Mouse (Mus musculus): Measurements from ENCODE around the gene Pak3. TPM values are rescaled to one million over a fixed set of nuclear protein-coding genes. Genes with fewer than 3 reads are reported as not detected.

The Pak3 gene
- polyA plus RNA-seq, 1 experiment from 2014 or later = 14.0 TPM

DNA sequence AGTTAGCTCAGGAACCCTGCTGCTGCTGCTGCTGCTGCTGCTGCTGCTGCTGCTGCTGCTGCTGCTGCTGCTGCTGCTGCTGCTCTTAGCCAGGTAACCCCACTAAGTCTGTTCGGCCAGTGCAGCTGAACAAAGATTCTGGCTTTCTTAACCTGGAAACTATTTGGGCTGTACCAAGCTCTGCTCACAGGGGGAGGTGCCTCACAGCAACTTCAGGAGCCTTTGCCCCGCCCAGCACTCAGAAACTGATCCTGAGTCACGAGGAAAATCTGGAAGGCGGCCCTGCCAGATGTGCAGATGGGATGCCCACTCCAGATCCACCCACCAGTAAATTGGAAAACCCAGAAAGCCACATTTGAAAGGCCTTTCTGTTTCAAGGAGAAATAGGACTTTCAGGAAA lies 308.8 kb downstream of the Pak3 start, which contains the start of gene Capn6:
Capn6 (minus strand) TSS at position 203 of the 400 bp plus-strand sequence.
- H3K27me3 ChIP-seq = peaks cover 15% of the 10 kb centered on the region; the same call in 1 of the 2 replicates
- WGBS = 25% methylated on average over 4 of the region's 4 CpGs
- ATAC-seq (ENCODE audit: insufficient number of reproducible peaks, insufficient read depth, low FRiP score, low TSS enrichment, low read depth) = peak; percentile 82

DNA sequence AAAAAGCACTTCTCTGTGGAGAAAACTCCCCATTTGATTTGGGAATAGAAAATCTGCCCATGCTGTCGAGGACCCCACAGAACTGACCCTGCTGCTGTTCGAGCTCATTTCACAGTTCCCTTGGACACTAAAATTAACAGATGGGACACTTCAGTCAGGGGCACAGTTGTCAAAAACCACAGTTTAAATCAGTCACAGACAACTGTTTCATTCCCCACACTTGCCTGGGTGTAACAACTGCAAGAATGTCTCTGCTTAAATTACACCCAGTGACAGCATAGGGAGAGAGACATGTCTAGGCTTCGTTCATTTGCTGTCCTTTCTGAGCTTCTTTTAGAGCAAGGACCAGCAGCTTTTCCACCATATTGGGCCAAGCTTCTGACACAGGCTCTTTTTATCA lies 328.2 kb downstream of the Pak3 start:
- H3K27me3 ChIP-seq = peaks cover 34% of the 10 kb centered on the region
- no peak overlapping the region for H3K27ac ChIP-seq
- no peak for ATAC-seq (ENCODE audit: insufficient number of reproducible peaks, insufficient read depth, low FRiP score, low TSS enrichment, low read depth)
- no peak overlapping the region for H3K4me2 ChIP-seq
- no peaks in the 10 kb centered on the region for H3K9me3 ChIP-seq
- no peaks in the 10 kb centered on the region for H3K36me3 ChIP-seq
- H3K4me3 ChIP-seq (replicated peaks) = no peak overlapping the region
- no peaks in the 10 kb centered on the region; the same call in 1 of the 2 replicates for H3K4me1 ChIP-seq (replicated peaks)
- no peak overlapping the region for H3K9ac ChIP-seq (replicated peaks)
- WGBS = 67% methylated on average over 3 of the region's 3 CpGs

More for the DNA sequence above, 308.8 kb downstream of the Pak3 start, which contains the start of gene Capn6:
- H3K4me1 ChIP-seq (replicated peaks) = 0 out of 2 replicates have a peak, but pooled peaks cover 7% of the 10 kb centered on the region
- peak within 1 kb of the TSS; percentile 53 for H3K4me2 ChIP-seq
- peak within 1 kb of the TSS; percentile 83 for H3K27ac ChIP-seq
- H3K36me3 ChIP-seq = no peaks in the 10 kb centered on the region
- peak within 1 kb of the TSS; percentile 49 for H3K4me3 ChIP-seq (replicated peaks)
- H3K9ac ChIP-seq (replicated peaks) = peak within 1 kb of the TSS; percentile 63
- H3K9me3 ChIP-seq = no peaks in the 10 kb centered on the region

Small RNAs within 50 kb of the gene (microRNA-seq; reads per million reads assigned to microRNA genes)
- gene Gm47298 = 0.93 reads per million

Other genes starting within 250 kb of the Pak3 start
- 20.4 and 28.1 TPM in 2 replicates for gene Chrdl1, start 124.3 kb upstream of the Pak3 start, polyA plus RNA-seq (2016; fragmentation: Nextera tagmentation; extraction: Ambion mirVana)